Mouse (Mus musculus) forebrain, embryonic 15.5 days (tissue): ENCODE data around the gene Bsg. TPM values are rescaled to one million over a fixed set of nuclear protein-coding genes. Genes with fewer than 3 reads are reported as not detected.
A peak's percentile ranks its signal among the peaks of the same experiment; 100 is the strongest.

Experiments
- ATAC-seq: fragments of 200-750 bp; cut with Nextera tagmentation; replicated peaks from 2 replicates; pipeline ENCODE4 v1.8.0; 2017; ENCODE audit warnings: mild to moderate bottlenecking, moderate TSS enrichment, moderate library complexity
- H3K27ac ChIP-seq: fragments of 300-500 bp; sonication (generic); replicated peaks from 2 replicates; pipeline ENCODE4 v1.5.1; 2015; ENCODE audit warnings: mild to moderate bottlenecking, inconsistent platforms
- H3K27me3 ChIP-seq: fragments of 300-500 bp; sonication (generic); 2 replicates; pipeline ENCODE4 v1.6.1; 2015; ENCODE audit warnings: inconsistent platforms
- H3K36me3 ChIP-seq: fragments of 300-500 bp; sonication (generic); 2 replicates; pipeline ENCODE4 v1.6.1; 2015; ENCODE audit warnings: mild to moderate bottlenecking, inconsistent platforms
- H3K4me1 ChIP-seq: fragments of 300-500 bp; sonication (generic); 2 replicates; pipeline ENCODE4 v1.6.1; 2015; ENCODE audit warnings: inconsistent platforms
- H3K4me2 ChIP-seq: fragments of 300-500 bp; sonication (generic); replicated peaks from 2 replicates; pipeline ENCODE4 v1.6.1; 2015; ENCODE audit warnings: mild to moderate bottlenecking, inconsistent platforms
- H3K4me3 ChIP-seq: fragments of 300-500 bp; sonication (generic); 2 replicates; pipeline ENCODE4 v1.5.1; 2015; ENCODE audit warnings: mild to moderate bottlenecking, inconsistent platforms
- H3K9ac ChIP-seq: fragments of 300-500 bp; sonication (generic); replicated peaks from 2 replicates; pipeline ENCODE4 v1.6.1; 2015; ENCODE audit warnings: mild to moderate bottlenecking, inconsistent platforms
- H3K9me3 ChIP-seq: fragments of 300-500 bp; sonication (generic); 2 replicates; pipeline ENCODE4 v1.6.1; 2016; ENCODE audit warnings: inconsistent platforms
- WGBS: fragments of 180-500 bp; shearing (Covaris S2); methylation state at CpG from one replicate; pipeline ENCODE4 v1.1.7; 2015; ENCODE audit warnings: mixed read lengths; 5-methylcytosine and 5-hydroxymethylcytosine counted together
- polyA plus RNA-seq: library from polyadenylated mRNA; unstranded; fragments of >200 nt; fragmentation: Nextera tagmentation; extraction: Ambion mirVana; gene quantifications from 2 replicates; pipeline ENCODE4 v1.2.1, GENCODE M21; 2015

The Bsg gene
- polyA plus RNA-seq = 689 and 728 TPM in 2 replicates

DNA sequence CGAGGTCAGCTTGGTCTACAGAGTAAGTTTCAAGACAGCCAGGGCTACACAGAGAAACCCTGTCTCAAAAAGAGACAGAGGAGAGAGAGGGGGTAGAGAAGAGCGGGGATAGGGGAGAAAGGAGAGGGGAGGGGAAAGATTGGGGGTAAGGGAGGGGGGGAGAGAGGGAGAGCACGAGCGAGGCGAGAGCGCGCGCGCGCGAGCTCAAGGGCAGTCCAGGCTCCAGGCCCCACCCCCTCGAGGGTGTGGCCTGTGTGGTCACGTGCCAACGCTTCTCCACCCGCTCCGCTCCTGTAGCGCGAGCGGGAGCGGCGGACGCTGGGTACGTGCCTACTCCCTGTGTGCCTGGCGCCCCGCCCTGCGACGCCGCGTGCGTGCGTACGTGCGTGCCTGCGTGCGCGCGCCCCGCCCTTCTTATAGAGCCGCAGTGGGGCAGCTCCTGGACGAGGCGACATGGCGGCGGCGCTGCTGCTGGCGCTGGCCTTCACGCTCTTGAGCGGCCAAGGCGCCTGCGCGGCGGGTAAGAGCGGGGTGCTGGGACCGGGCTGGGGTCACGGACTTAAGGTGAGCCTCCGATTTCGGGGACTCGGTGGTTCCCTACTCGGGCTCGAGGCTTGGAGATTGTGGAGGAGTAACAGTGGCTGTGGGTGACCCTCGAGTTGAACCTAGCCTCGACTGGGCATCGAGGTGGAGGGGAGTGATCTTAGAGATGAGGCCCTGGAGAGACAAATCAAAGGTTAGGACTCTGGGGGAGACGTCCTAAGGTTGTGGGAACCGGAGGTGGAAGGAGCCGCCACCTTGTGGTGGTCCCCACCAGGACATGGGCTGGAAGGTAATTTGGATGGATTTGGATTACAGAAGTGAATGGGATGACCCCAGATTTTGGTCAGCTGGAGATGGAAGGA, at the start of gene Bsg:
Gene Bsg (plus strand): TSS at position 427 of the 905 bp plus-strand sequence.
- peak within 1 kb of the TSS; percentile 73 for H3K27ac ChIP-seq
- H3K27me3 ChIP-seq = no peaks in the 10 kb centered on the region
- whole genome bisulfite sequencing = under 1% methylated on average over 65 of the region's 65 CpGs
- peak within 1 kb of the TSS; percentile 91 for H3K4me2 ChIP-seq
- H3K4me1 ChIP-seq = peaks cover 36% of the 10 kb centered on the region
- peak within 1 kb of the TSS; percentile 89 for H3K9ac ChIP-seq
- peaks cover 9% of the 10 kb centered on the region; the same call in 1 of the 2 replicates for H3K36me3 ChIP-seq
- peak; percentile 94 for ATAC-seq
- peak within 1 kb of the TSS; percentile 89 for H3K4me3 ChIP-seq
- no peaks in the 10 kb centered on the region for H3K9me3 ChIP-seq

- H3K4me2 ChIP-seq = no peak overlapping the region
- H3K36me3 ChIP-seq = no peaks in the 10 kb centered on the region
- 21% methylated on average over 1 of the region's 1 CpGs for WGBS
- no peaks in the 10 kb centered on the region; the same call in none of the 2 replicates for H3K4me1 ChIP-seq
- no peaks in the 10 kb centered on the region for H3K27me3 ChIP-seq
- H3K4me3 ChIP-seq = no peak overlapping the region
- peak; percentile 85 for ATAC-seq
- H3K9me3 ChIP-seq = no peaks in the 10 kb centered on the region
- no peak overlapping the region for H3K9ac ChIP-seq
- peak overlapping the region; percentile 62 for H3K27ac ChIP-seq
Observed at GRCm38 (mm10) chr10:79654946-79655395, 49.3 kb upstream of the Bsg start.

- no peak overlapping the region for H3K4me2 ChIP-seq
- H3K36me3 ChIP-seq = no peaks in the 10 kb centered on the region
- ATAC-seq = no peak
- no peak overlapping the region for H3K4me3 ChIP-seq
- no peaks in the 10 kb centered on the region for H3K9me3 ChIP-seq
- no peak overlapping the region for H3K27ac ChIP-seq
- H3K27me3 ChIP-seq = no peaks in the 10 kb centered on the region
- no peak overlapping the region for H3K9ac ChIP-seq
- no peaks in the 10 kb centered on the region; the same call in none of the 2 replicates for H3K4me1 ChIP-seq
- WGBS = 24% methylated on average over 4 of the region's 4 CpGs
Observed at GRCm38 (mm10) chr10:79658829-79659228, 45.5 kb upstream of the Bsg start.

GRCm38 (mm10) chr10:79660298-79660697, 44.0 kb upstream of the Bsg start:
- no peaks in the 10 kb centered on the region; the same call in 1 of the 2 replicates for H3K4me1 ChIP-seq
- H3K27me3 ChIP-seq = no peaks in the 10 kb centered on the region
- no peak overlapping the region for H3K9ac ChIP-seq
- whole genome bisulfite sequencing = 62% methylated on average over 2 of the region's 2 CpGs
- no peak overlapping the region for H3K4me2 ChIP-seq
- no peak for ATAC-seq
- no peaks in the 10 kb centered on the region for H3K9me3 ChIP-seq
- no peaks in the 10 kb centered on the region for H3K36me3 ChIP-seq
- H3K27ac ChIP-seq = no peak overlapping the region
- H3K4me3 ChIP-seq = no peak overlapping the region

DNA sequence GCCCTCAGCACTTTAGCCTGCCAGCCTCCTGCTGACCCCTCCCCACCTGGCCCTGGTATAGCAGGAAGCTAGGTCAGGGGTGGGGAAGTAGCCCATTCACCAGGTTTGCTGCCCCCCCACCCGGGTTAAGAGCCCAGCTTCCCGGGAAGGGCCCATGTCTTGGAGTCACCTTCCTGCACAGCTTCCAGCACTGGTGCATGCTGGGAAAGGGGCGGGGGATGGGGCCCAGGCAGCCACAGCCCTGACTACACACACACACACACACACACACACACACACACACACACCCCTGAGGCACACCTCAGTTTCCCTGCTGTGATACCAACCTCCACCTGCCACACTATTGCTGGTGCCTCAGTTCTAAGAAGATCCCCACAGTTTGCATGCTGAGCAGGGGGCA, 42.4 kb upstream of the Bsg start:
- WGBS = 71% methylated on average over 3 of the region's 3 CpGs
- ATAC-seq = no peak
- Histone ChIP-seq H3K27ac (no peak overlapping the region), H3K9me3 (no peaks in the 10 kb centered on the region), H3K4me1 (no peaks in the 10 kb centered on the region), H3K36me3 (no peaks in the 10 kb centered on the region), H3K4me3 (no peak overlapping the region), H3K4me2 (no peak overlapping the region), H3K27me3 (no peaks in the 10 kb centered on the region), H3K9ac (no peak overlapping the region)

- no peaks in the 10 kb centered on the region for H3K36me3 ChIP-seq
- 12% methylated on average over 13 of the region's 13 CpGs for WGBS
- no peaks in the 10 kb centered on the region for H3K9me3 ChIP-seq
- peaks cover 8% of the 10 kb centered on the region for H3K4me1 ChIP-seq
- no peak within 1 kb of the TSS for H3K4me2 ChIP-seq
- H3K27me3 ChIP-seq = no peaks in the 10 kb centered on the region
- no peak within 1 kb of the TSS for H3K9ac ChIP-seq
- ATAC-seq = no peak
- H3K4me3 ChIP-seq = no peak within 1 kb of the TSS
- no peak within 1 kb of the TSS for H3K27ac ChIP-seq
Observed at GRCm38 (mm10) chr10:79664131-79664665, 40.1 kb upstream of the Bsg start, which contains the start of gene Madcam1. Gene Madcam1, plus strand, starts transcription at chr10:79664559.

- no peaks in the 10 kb centered on the region for H3K9me3 ChIP-seq
- H3K27ac ChIP-seq = no peak overlapping the region
- no peak overlapping the region for H3K9ac ChIP-seq
- H3K4me1 ChIP-seq = peaks cover 9% of the 10 kb centered on the region
- 84% methylated on average over 8 of the region's 8 CpGs for WGBS
- ATAC-seq = no peak
- H3K4me2 ChIP-seq = no peak overlapping the region
- no peaks in the 10 kb centered on the region for H3K27me3 ChIP-seq
- no peaks in the 10 kb centered on the region for H3K36me3 ChIP-seq
- H3K4me3 ChIP-seq = no peak overlapping the region
Observed at GRCm38 (mm10) chr10:79665051-79665450, 39.2 kb upstream of the Bsg start.

GRCm38 (mm10) chr10:79666493-79666892, 37.8 kb upstream of the Bsg start:
- ATAC-seq = no peak
- no peak overlapping the region for H3K9ac ChIP-seq
- H3K4me1 ChIP-seq = peaks cover 21% of the 10 kb centered on the region
- no peak overlapping the region for H3K4me3 ChIP-seq
- H3K36me3 ChIP-seq = no peaks in the 10 kb centered on the region
- H3K27me3 ChIP-seq = no peaks in the 10 kb centered on the region
- WGBS = 72% methylated on average over 9 of the region's 9 CpGs
- no peak overlapping the region for H3K4me2 ChIP-seq
- H3K27ac ChIP-seq = no peak overlapping the region
- no peaks in the 10 kb centered on the region for H3K9me3 ChIP-seq

GRCm38 (mm10) chr10:79668076-79668475, 36.2 kb upstream of the Bsg start:
- Histone ChIP-seq H3K9ac (no peak overlapping the region; the same call in 1 of the 2 replicates), H3K4me3 (peak overlapping the region; percentile 92; the same call in 1 of the 2 replicates), H3K9me3 (no peaks in the 10 kb centered on the region), H3K4me2 (peak overlapping the region; percentile 79; the same call in 1 of the 2 replicates), H3K27ac (peak overlapping the region; percentile 94), H3K4me1 (peaks cover 21% of the 10 kb centered on the region), H3K36me3 (no peaks in the 10 kb centered on the region), H3K27me3 (no peaks in the 10 kb centered on the region)
- ATAC-seq = no peak
- 84% methylated on average over 5 of the region's 5 CpGs for WGBS

GRCm38 (mm10) chr10:79668771-79669575, 35.3 kb upstream of the Bsg start, which contains the start of gene Tpgs1:
Gene Tpgs1, plus strand, starts transcription at chr10:79669369.
- peak; percentile 85 for ATAC-seq
- no peaks in the 10 kb centered on the region for H3K27me3 ChIP-seq
- peak within 1 kb of the TSS; percentile 79 for H3K4me2 ChIP-seq
- H3K4me3 ChIP-seq = peak within 1 kb of the TSS; percentile 92
- peak within 1 kb of the TSS; percentile 94 for H3K27ac ChIP-seq
- under 1% methylated on average over 45 of the region's 45 CpGs for WGBS
- H3K9me3 ChIP-seq = no peaks in the 10 kb centered on the region
- no peaks in the 10 kb centered on the region for H3K36me3 ChIP-seq
- H3K4me1 ChIP-seq = peaks cover 21% of the 10 kb centered on the region
- H3K9ac ChIP-seq = peak within 1 kb of the TSS; percentile 91

DNA sequence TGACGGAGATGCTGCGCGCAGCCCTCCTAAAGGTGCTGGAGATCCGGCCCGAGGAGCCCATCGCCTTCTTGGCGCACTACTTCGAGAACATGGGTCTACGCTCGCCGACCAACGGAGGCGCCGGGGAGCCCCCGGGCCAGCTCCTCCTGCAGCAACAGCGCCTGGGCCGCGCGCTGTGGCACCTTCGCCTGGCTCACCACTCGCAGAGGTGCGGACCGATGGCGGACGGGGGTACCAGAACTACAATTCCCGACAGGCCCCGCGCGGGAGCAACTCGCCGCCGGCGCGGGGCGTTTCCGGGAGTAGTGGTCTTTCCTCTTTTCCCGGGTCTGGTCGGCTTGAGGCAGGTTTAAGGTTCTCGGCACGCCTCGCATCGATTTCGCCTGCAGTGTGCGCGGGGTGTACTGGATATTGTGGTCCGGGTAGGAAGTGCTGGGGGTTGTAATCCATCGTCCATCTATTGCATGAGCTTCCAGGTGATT, 34.7 kb upstream of the Bsg start:
- ATAC-seq = peak; percentile 66
- H3K4me1 ChIP-seq = peaks cover 21% of the 10 kb centered on the region
- H3K4me2 ChIP-seq = peak overlapping the region; percentile 79
- no peaks in the 10 kb centered on the region for H3K9me3 ChIP-seq
- H3K36me3 ChIP-seq = no peaks in the 10 kb centered on the region
- H3K27ac ChIP-seq = peak overlapping the region; percentile 94
- peak overlapping the region; percentile 92 for H3K4me3 ChIP-seq
- under 1% methylated on average over 47 of the region's 47 CpGs for WGBS
- no peaks in the 10 kb centered on the region for H3K27me3 ChIP-seq
- peak overlapping the region; percentile 91 for H3K9ac ChIP-seq
